Mouse (Mus musculus): Measurements from ENCODE around the gene Setdb2.

DNA sequence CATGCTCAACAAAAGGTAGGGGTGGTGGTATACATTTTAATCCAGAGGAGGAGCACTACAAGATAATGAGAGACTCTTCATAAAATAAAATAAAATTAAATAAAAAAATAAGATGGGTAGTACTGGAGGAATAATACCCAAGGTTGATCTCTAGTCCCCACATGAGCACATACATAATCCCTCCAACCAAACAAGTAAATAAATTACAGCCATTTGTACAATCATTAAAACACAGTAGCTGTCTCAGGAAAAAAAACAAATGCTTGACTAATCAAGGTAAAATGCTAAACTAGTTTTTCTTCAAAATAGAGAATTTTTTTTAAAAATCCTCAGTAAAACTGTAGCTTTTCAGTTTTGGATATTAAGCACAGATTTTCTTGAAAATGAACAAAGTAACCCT is 5.5 kb downstream of the Setdb2 start:
- TF ChIP-seq CTCF (IDR thresholded peaks at IDR 0.05; ENCODE audit: low read depth, low read length) (no peak), POLR2A (IDR thresholded peaks at IDR 0.05; ENCODE audit: borderline replicate concordance, low read depth, low read length) (no peak)
